Mouse (Mus musculus) neural tube, embryonic 15.5 days (tissue): ENCODE measurements around the gene Fancc. TPM values are rescaled to one million over a fixed set of nuclear protein-coding genes. Genes with fewer than 3 reads are reported as not detected.
"Not testable (repeated sequence)": the region's sequence is repeated elsewhere in the genome, so short reads cannot be mapped to it uniquely, and the experiment has no call there.

ENCODE experiments used
- ATAC-seq: fragments of 200-750 bp; cut with Nextera tagmentation; 2 replicates; pipeline ENCODE4 v1.8.0; 2017; ENCODE audit warnings: mild to moderate bottlenecking, moderate TSS enrichment, moderate library complexity; ENCODE audit not compliant: low FRiP score
- H3K27ac ChIP-seq: fragments of 300-500 bp; sonication (generic); replicated peaks from 2 replicates; pipeline ENCODE4 v1.5.1; 2015; ENCODE audit warnings: mild to moderate bottlenecking, inconsistent platforms
- H3K27me3 ChIP-seq: fragments of 300-500 bp; sonication (generic); replicated peaks from 2 replicates; pipeline ENCODE4 v1.6.1; 2015; ENCODE audit warnings: inconsistent platforms
- H3K36me3 ChIP-seq: fragments of 300-500 bp; sonication (generic); 2 replicates; pipeline ENCODE4 v1.6.1; 2015; ENCODE audit warnings: inconsistent platforms
- H3K4me1 ChIP-seq: fragments of 300-500 bp; sonication (generic); 2 replicates; pipeline ENCODE4 v1.6.1; 2015; ENCODE audit warnings: inconsistent platforms
- H3K4me2 ChIP-seq: fragments of 300-500 bp; sonication (generic); 2 replicates; pipeline ENCODE4 v1.6.1; 2015; ENCODE audit warnings: inconsistent platforms, mild to moderate bottlenecking, moderate library complexity
- H3K4me3 ChIP-seq: fragments of 300-500 bp; sonication (generic); replicated peaks from 2 replicates; pipeline ENCODE4 v1.5.1; 2015; ENCODE audit warnings: mild to moderate bottlenecking, inconsistent platforms
- H3K9ac ChIP-seq: fragments of 300-500 bp; sonication (generic); replicated peaks from 2 replicates; pipeline ENCODE4 v1.6.1; 2015; ENCODE audit warnings: mild to moderate bottlenecking, inconsistent platforms
- H3K9me3 ChIP-seq: fragments of 300-500 bp; sonication (generic); replicated peaks from 2 replicates; pipeline ENCODE4 v1.6.1; 2016; ENCODE audit warnings: inconsistent platforms
- WGBS: fragments of 180-500 bp; shearing (Covaris S2); methylation state at CpG from one replicate; pipeline ENCODE4 v1.1.7; 2015; ENCODE audit warnings: mixed read lengths; 5-methylcytosine and 5-hydroxymethylcytosine counted together
- polyA plus RNA-seq: library from polyadenylated mRNA; unstranded; fragments of >200 nt; fragmentation: Nextera tagmentation; extraction: Ambion mirVana; gene quantifications from 2 replicates; pipeline ENCODE4 v1.2.1, GENCODE M21; 2015

The Fancc gene
- polyA plus RNA-seq, 1 experiment from 2014 or later, result 12.8 TPM

DNA sequence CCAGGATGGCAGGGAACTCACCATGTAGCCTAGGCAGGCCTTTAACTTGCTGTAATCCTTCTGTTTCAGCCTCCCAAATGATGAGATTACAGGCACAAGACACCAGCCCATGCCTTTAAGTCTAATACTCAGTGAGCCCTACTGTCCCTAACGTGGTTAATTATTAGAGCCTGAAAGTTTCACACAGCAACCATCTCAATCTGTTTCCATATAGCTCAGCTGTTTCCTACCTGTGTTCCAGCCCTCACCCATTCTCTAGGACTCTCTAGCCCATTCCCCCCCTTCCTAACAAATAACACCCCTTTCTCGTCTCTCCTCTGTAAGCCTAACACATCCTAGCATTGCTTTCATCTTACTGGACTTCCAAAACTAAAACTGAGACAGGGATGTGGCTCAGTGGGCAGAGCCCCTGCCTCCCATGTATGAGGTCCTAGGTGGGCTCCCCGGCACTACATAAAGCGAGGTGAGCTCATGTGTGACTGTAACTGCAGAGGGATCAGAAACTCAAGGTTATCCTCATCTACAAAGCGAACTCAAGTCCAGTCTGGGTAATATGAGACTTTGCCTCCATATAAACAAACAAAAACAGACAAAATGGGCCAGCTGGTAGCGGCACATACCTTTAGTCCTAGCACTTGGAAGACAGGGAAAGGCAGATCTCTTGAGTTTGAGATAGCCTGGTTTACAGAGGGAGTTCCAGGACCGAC lies 123.5 kb downstream of the Fancc start:
- no peak overlapping the region for H3K4me2 ChIP-seq
- no peaks in the 10 kb centered on the region for H3K4me1 ChIP-seq
- no peak for ATAC-seq
- H3K27me3 ChIP-seq, result no peaks in the 10 kb centered on the region
- H3K9ac ChIP-seq, result no peak overlapping the region
- WGBS, result 88% methylated on average over 7 of the region's 7 CpGs
- H3K4me3 ChIP-seq, result no peak overlapping the region
- H3K36me3 ChIP-seq, result no peaks in the 10 kb centered on the region
- no peak overlapping the region for H3K27ac ChIP-seq
- no peaks in the 10 kb centered on the region for H3K9me3 ChIP-seq

DNA sequence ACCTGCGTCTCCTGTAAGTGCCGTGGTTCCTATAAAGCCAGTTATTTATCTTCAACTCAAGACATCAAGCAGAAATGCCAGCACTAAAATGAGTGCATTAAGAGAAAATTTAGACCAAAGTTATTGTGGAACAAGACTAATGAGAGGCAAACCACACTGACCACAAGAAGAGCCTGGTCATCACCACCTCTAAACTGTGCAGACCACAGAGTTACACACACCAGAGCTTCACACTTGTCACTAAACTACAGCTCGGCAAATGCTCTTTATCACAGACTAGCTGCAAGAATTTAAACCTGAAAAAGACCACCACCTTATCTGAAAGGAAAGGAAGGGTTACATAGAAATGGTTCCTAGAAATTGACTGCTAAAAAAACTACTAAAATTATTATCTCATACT lies 135.3 kb downstream of the Fancc start:
- no peak for ATAC-seq
- no peaks in the 10 kb centered on the region for H3K9me3 ChIP-seq
- WGBS, result 90% methylated on average over 3 of the region's 3 CpGs
- no peak overlapping the region for H3K4me3 ChIP-seq
- no peak overlapping the region for H3K9ac ChIP-seq
- no peaks in the 10 kb centered on the region for H3K27me3 ChIP-seq
- no peak overlapping the region for H3K4me2 ChIP-seq
- H3K27ac ChIP-seq, result no peak overlapping the region
- H3K36me3 ChIP-seq, result no peaks in the 10 kb centered on the region
- H3K4me1 ChIP-seq, result no peaks in the 10 kb centered on the region

DNA sequence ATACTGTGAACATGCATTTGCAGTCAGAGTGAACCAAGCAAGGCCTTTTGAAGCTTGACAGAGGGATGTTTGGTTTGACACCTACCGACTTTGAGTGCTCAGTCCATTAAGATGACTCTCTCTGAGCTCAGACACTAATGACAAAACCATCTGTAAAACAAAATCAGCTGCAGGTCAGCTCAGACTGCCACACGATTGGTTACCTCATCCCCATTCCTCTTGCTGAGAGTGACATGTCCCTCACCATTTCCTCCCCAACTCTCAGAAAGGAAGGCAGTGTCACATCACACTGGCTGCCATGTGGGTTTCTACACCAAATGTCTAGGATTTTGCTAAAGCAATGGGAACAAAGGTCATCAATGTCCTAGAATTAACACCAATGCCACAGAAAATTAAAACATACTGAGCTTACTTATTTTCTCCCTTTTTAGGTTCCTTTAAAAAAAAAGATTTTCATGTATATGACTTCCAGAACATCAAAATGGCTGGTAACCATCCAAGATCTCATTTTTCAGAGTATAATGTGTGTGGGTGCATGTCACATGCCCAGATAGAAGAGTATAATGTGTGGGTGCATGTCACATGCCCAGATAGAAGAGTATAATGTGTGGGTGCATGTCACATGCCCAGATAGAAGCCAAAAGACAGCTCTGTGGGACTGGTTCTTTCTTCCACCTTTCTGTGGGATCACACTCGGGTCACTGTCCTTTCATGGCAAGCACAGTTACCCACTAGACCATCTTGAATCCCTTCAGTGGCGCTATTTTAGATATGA lies 136.8 kb downstream of the Fancc start:
- 85% methylated on average over 4 of the region's 4 CpGs for WGBS
- H3K9ac ChIP-seq, result no peak overlapping the region
- no peak for ATAC-seq
- H3K4me3 ChIP-seq, result no peak overlapping the region
- no peaks in the 10 kb centered on the region for H3K27me3 ChIP-seq
- H3K9me3 ChIP-seq, result no peaks in the 10 kb centered on the region
- no peaks in the 10 kb centered on the region for H3K36me3 ChIP-seq
- no peak overlapping the region for H3K4me2 ChIP-seq
- no peak overlapping the region for H3K27ac ChIP-seq
- H3K4me1 ChIP-seq, result no peaks in the 10 kb centered on the region

DNA sequence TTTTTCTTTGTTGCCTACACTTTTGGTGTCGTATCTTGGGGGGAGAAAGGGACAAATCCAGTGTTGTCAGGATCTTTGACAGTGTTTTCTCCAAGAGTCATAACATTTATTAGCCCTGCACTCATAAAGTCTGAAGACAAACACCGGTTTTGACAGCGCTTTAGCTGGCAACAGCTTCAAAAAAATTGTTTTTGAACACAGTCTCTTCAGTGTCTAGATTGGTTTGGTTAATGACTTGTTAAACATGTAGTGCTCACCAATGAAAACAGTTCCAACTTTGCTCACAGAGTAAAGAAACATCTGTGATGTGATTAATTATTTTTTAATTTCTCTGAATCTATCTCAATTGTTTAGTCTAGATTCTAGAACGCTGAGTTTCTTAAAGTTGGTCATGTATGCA lies 137.7 kb downstream of the Fancc start:
- ATAC-seq, result no peak
- Histone ChIP-seq H3K27me3 (no peaks in the 10 kb centered on the region), H3K27ac (no peak overlapping the region), H3K4me1 (no peaks in the 10 kb centered on the region), H3K36me3 (no peaks in the 10 kb centered on the region), H3K4me3 (no peak overlapping the region), H3K9ac (no peak overlapping the region), H3K4me2 (no peak overlapping the region), H3K9me3 (no peaks in the 10 kb centered on the region)
- 86% methylated on average over 4 of the region's 4 CpGs for WGBS

DNA sequence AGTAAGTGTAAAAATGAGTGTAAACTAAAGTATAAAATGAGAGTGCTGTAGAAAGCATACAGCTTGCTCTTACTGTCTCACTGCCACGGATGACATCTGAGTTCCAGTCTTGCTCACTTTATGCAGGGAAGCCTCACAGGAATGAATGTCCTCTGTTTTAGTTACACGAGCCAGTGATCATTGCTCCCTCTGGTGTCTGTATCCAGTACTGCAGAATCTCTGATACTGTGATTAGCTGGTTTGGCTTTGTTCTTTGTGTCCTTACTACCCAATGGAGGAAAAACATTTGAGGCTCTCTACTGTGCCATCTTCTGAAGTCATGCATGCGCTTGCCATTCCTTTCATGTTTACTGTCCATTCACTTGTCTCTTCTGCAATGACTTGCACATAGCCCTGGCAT lies 140.5 kb downstream of the Fancc start:
- ATAC-seq, result peak; percentile 53; the same call in 1 of the 2 replicates
- no peaks in the 10 kb centered on the region for H3K27me3 ChIP-seq
- WGBS, result 34% methylated on average over 3 of the region's 3 CpGs

DNA sequence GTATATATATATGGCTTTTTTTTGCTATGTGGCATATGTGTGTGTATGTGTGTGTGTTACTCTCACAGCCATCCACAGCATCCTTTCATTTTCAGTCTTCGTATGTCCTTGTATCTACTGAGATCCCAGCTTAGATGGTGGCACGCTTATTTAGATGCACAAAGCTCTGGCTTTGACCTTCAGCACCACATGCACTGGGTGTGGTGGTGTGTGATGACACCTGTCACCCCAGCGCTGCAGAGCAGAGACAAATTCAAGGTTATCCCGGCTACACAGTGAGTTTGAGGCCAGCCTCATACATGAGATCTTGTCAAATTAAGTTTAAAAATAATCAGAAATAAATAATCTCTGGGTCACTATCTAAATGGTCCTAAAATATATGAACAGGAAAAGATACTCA lies 141.0 kb downstream of the Fancc start:
- ATAC-seq, result no peak
- Histone ChIP-seq H3K4me3 (no peak overlapping the region), H3K4me1 (no peaks in the 10 kb centered on the region), H3K27ac (no peak overlapping the region), H3K9me3 (no peaks in the 10 kb centered on the region), H3K4me2 (no peak overlapping the region), H3K9ac (no peak overlapping the region), H3K36me3 (no peaks in the 10 kb centered on the region), H3K27me3 (no peaks in the 10 kb centered on the region)
- 93% methylated on average over 4 of the region's 4 CpGs for WGBS

More for the DNA sequence above, 140.5 kb downstream of the Fancc start:
- Histone ChIP-seq H3K9ac (no peak overlapping the region), H3K27ac (no peak overlapping the region), H3K4me2 (no peak overlapping the region), H3K4me1 (no peaks in the 10 kb centered on the region), H3K9me3 (no peaks in the 10 kb centered on the region), H3K4me3 (no peak overlapping the region), H3K36me3 (no peaks in the 10 kb centered on the region)

DNA sequence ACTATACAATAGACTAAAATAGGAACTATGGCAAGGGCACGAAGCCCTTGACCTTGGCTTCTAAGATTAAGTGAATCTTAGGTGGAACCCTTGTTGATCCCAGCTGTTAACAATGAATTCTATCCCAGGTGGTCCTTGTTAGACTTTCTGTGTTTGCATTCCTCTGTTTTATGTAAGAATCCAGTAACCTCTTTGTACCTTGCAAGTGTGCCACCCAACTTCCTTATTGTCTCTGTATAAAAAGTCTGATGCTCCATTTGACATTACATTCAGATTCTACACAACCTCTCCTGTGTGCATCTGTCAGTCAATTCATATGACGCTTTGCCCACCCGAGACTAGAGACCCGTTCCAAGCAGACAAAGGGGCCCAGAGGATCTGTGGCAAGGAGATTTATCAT lies 143.8 kb downstream of the Fancc start:
- WGBS, result 84% methylated on average over 4 of the region's 4 CpGs
- H3K4me2 ChIP-seq, result not testable (repeated sequence)

DNA sequence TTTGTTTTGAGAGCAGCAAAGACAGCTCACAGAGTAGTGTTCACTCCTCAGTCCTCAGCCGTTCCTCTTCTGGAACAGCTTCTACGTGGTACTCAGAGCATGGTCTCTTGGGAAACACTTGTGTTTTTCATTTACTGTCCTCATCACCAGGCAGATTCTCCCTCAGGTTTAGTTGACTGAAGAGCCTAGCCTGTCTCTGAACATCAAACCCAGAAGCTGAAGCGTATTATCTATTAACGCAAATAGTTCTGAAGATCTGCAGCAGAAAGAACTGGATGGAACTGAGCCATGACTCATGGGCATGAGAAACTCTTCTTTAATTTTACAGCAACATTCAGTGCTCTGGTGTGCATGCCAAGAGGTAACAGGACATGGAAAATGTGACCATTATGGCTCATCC lies 147.0 kb downstream of the Fancc start:
- Histone ChIP-seq H3K4me1 (no peaks in the 10 kb centered on the region), H3K4me2 (no peak overlapping the region), H3K36me3 (no peaks in the 10 kb centered on the region), H3K27me3 (no peaks in the 10 kb centered on the region), H3K9ac (no peak overlapping the region), H3K27ac (no peak overlapping the region), H3K4me3 (no peak overlapping the region), H3K9me3 (no peaks in the 10 kb centered on the region)
- ATAC-seq, result no peak
- 84% methylated on average over 4 of the region's 4 CpGs for WGBS

More for the DNA sequence above, 143.8 kb downstream of the Fancc start:
- not testable (repeated sequence) for H3K9ac ChIP-seq, H3K9me3 ChIP-seq, H3K4me1 ChIP-seq, H3K36me3 ChIP-seq, H3K27me3 ChIP-seq, ATAC-seq, H3K4me3 ChIP-seq, H3K27ac ChIP-seq

DNA sequence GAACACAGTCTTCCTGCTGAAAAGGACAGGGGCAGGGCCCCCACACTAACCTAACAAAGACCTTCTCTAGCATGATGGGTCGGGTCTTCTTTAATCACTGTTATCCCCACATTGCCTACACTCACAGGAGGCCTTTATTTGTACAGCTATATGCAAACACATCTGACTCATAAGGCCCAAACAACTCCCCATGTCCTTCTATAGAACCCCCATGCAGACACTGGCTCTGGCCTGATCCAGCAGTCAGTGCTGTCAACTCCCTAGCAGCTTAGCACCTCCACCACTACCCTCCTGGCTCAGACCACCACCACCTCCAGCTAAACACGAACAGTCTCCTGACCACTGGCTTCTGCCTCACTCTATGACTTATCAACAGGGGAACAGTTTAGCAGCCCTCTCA lies 149.4 kb downstream of the Fancc start:
- H3K27me3 ChIP-seq, result no peaks in the 10 kb centered on the region
- H3K36me3 ChIP-seq, result no peaks in the 10 kb centered on the region
- no peak overlapping the region for H3K4me3 ChIP-seq
- H3K9ac ChIP-seq, result no peak overlapping the region
- H3K9me3 ChIP-seq, result no peaks in the 10 kb centered on the region
- H3K4me2 ChIP-seq, result no peak overlapping the region
- 79% methylated on average over 2 of the region's 2 CpGs for WGBS
- H3K27ac ChIP-seq, result no peak overlapping the region
- no peak for ATAC-seq
- H3K4me1 ChIP-seq, result no peaks in the 10 kb centered on the region

DNA sequence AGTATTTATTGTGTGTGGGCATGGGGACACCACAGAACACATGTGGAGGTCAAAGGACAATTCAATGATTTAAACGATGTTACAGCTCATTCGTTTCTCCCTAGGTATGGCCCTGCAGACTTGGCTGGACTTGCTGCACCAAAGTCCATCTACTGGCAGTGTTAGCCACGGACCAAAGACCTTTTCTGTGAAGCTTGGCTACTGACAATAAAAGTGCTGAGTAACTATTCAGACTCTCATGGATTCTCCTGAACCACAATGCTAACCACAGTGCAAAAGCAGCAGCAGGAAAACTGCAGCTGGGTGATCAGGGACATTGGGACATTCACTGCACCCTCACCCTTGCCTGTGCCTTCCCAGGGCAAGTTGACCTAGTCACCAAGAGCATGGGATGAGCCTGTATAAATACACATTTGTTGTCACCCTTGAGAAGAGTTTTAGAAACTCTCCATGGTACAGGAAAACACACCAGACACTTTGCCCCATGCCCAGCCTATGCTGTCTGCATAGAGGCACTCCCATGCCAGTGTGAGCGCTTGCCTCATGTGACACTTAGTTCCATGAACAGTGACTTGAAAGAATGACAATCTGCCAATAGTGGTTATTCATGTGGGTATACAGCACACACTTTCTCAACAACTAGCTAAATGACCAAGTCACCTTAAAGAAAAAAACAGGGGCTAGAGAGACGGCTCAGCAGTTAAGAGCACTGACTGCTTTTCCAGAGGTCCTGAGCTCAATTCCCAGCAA lies 151.4 kb downstream of the Fancc start:
- 71% methylated on average over 5 of the region's 5 CpGs for WGBS

DNA sequence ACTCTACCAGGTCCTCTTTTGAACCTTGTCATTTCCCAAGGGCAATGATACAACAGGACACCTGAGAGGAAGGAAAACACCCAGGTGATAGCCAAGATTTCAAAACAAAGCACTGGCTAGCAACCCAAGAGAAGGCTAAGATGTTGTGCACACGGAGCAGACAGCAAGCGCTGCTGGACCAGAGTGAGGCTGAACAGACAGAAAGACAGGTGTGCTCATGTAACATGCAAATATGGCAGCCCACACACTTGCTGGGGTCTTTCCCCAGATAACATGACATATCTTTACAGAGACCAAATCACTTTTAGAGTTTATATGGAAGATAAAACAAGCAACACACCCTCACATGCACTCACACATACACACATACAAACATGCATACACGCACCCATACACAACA lies 152.6 kb downstream of the Fancc start:
- Histone ChIP-seq H3K9me3 (no peaks in the 10 kb centered on the region), H3K9ac (no peak overlapping the region), H3K4me2 (no peak overlapping the region), H3K4me3 (no peak overlapping the region), H3K27ac (no peak overlapping the region), H3K4me1 (no peaks in the 10 kb centered on the region), H3K27me3 (no peaks in the 10 kb centered on the region), H3K36me3 (no peaks in the 10 kb centered on the region)
- WGBS, result 100% methylated on average over 3 of the region's 3 CpGs
- no peak for ATAC-seq

More for the DNA sequence above, 151.4 kb downstream of the Fancc start:
- H3K9ac ChIP-seq, result no peak overlapping the region
- no peaks in the 10 kb centered on the region for H3K4me1 ChIP-seq
- ATAC-seq, result no peak
- no peaks in the 10 kb centered on the region for H3K27me3 ChIP-seq
- no peak overlapping the region for H3K4me3 ChIP-seq
- no peak overlapping the region for H3K4me2 ChIP-seq
- H3K9me3 ChIP-seq, result no peaks in the 10 kb centered on the region
- no peak overlapping the region for H3K27ac ChIP-seq
- H3K36me3 ChIP-seq, result no peaks in the 10 kb centered on the region

DNA sequence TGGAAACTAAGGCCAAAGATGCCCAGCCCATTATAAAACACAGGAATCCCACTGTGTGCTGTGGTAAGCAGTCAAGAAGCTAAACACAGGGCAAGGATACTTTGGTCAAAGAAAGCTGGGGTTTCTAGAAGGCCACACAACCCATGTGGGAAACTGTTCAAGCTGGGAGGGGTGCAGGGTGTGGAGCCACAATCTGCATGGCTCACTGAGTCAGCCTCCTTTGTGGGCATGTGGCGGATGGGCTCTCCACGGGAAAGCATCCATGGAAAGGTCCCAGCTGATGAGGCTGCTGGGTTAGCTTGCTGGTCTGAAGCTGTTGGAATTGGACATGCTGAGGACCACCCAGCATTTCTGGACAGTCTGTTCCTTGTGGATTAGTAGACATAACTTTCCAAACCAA lies 154.3 kb downstream of the Fancc start:
- ATAC-seq, result no peak
- Histone ChIP-seq H3K4me2 (no peak overlapping the region), H3K9ac (no peak overlapping the region), H3K27ac (no peak overlapping the region), H3K4me1 (peaks cover under 1% of the 10 kb centered on the region; the same call in 1 of the 2 replicates), H3K4me3 (no peak overlapping the region), H3K27me3 (no peaks in the 10 kb centered on the region), H3K36me3 (no peaks in the 10 kb centered on the region), H3K9me3 (no peaks in the 10 kb centered on the region)
- WGBS, result 78% methylated on average over 2 of the region's 2 CpGs
